Mouse (Mus musculus) hindbrain, embryonic 12.5 days (tissue): ENCODE results near the gene Itga9. TPM values are rescaled to one million over a fixed set of nuclear protein-coding genes. Genes with fewer than 3 reads are reported as not detected.

Experiments used
- ATAC-seq: fragments of 200-750 bp; cut with Nextera tagmentation; 2 replicates; pipeline ENCODE4 v1.8.0; 2017; ENCODE audit warnings: moderate TSS enrichment; ENCODE audit not compliant: low FRiP score
- H3K27ac ChIP-seq: fragments of 300-500 bp; sonication (generic); 2 replicates; pipeline ENCODE4 v1.5.1; 2016; ENCODE audit warnings: mild to moderate bottlenecking
- H3K27me3 ChIP-seq: fragments of 300-500 bp; sonication (generic); 2 replicates; pipeline ENCODE4 v1.6.1; 2016; ENCODE audit warnings: mild to moderate bottlenecking
- H3K36me3 ChIP-seq: fragments of 300-500 bp; sonication (generic); 2 replicates; pipeline ENCODE4 v1.6.1; 2016; ENCODE audit warnings: mild to moderate bottlenecking
- H3K4me1 ChIP-seq: fragments of 300-500 bp; sonication (generic); 2 replicates; pipeline ENCODE4 v1.6.1; 2016
- H3K4me2 ChIP-seq: fragments of 300-500 bp; sonication (generic); replicated peaks from 2 replicates; pipeline ENCODE4 v1.6.1; 2016; ENCODE audit warnings: mild to moderate bottlenecking
- H3K4me3 ChIP-seq: fragments of 300-500 bp; sonication (generic); 2 replicates; pipeline ENCODE4 v1.5.1; 2016; ENCODE audit warnings: mild to moderate bottlenecking
- H3K9ac ChIP-seq: fragments of 300-500 bp; sonication (generic); 2 replicates; pipeline ENCODE4 v1.6.1; 2016; ENCODE audit warnings: mild to moderate bottlenecking, moderate library complexity
- H3K9me3 ChIP-seq: fragments of 300-500 bp; sonication (generic); replicated peaks from 2 replicates; pipeline ENCODE4 v1.6.1; 2016; ENCODE audit warnings: mild to moderate bottlenecking
- WGBS: fragments of 180-500 bp; shearing (Covaris S2); methylation state at CpG from one replicate; pipeline ENCODE4 v1.1.7; 2016; 5-methylcytosine and 5-hydroxymethylcytosine counted together
- polyA plus RNA-seq: library from polyadenylated mRNA; unstranded; fragments of >200 nt; fragmentation: Nextera tagmentation; extraction: Ambion mirVana; gene quantifications from 2 replicates; pipeline ENCODE4 v1.2.1, GENCODE M21; 2016

Itga9 gene
- polyA plus RNA-seq, 1 experiment from 2014 or later, result 12.4 TPM

GRCm38 (mm10) chr9:118768596-118768995 lies 162.1 kb downstream of the Itga9 start:
- Histone ChIP-seq H3K36me3 (no peaks in the 10 kb centered on the region), H3K27ac (no peak overlapping the region), H3K9me3 (no peaks in the 10 kb centered on the region), H3K27me3 (no peaks in the 10 kb centered on the region), H3K4me3 (no peak overlapping the region), H3K4me1 (peaks cover 11% of the 10 kb centered on the region), H3K9ac (no peak overlapping the region), H3K4me2 (no peak overlapping the region)
- 42% methylated on average over 4 of the region's 4 CpGs for WGBS
- no peak for ATAC-seq

GRCm38 (mm10) chr9:118770366-118770765 lies 163.9 kb downstream of the Itga9 start:
- H3K9ac ChIP-seq, result no peak overlapping the region
- H3K36me3 ChIP-seq, result no peaks in the 10 kb centered on the region
- peaks cover 4% of the 10 kb centered on the region for H3K4me1 ChIP-seq
- no peak for ATAC-seq
- H3K27ac ChIP-seq, result no peak overlapping the region
- H3K4me3 ChIP-seq, result no peak overlapping the region
- H3K4me2 ChIP-seq, result no peak overlapping the region
- 81% methylated on average over 4 of the region's 4 CpGs for WGBS
- no peaks in the 10 kb centered on the region for H3K27me3 ChIP-seq
- no peaks in the 10 kb centered on the region for H3K9me3 ChIP-seq

GRCm38 (mm10) chr9:118774676-118775075 lies 168.2 kb downstream of the Itga9 start:
- Histone ChIP-seq H3K4me3 (no peak overlapping the region), H3K4me1 (peaks cover 6% of the 10 kb centered on the region; the same call in 1 of the 2 replicates), H3K4me2 (no peak overlapping the region), H3K27ac (no peak overlapping the region), H3K27me3 (no peaks in the 10 kb centered on the region), H3K9ac (no peak overlapping the region), H3K9me3 (no peaks in the 10 kb centered on the region), H3K36me3 (no peaks in the 10 kb centered on the region)
- WGBS, result 62% methylated on average over 6 of the region's 6 CpGs
- ATAC-seq, result no peak

GRCm38 (mm10) chr9:118776880-118777438 lies 170.5 kb downstream of the Itga9 start:
- H3K4me1 ChIP-seq, result peaks cover 6% of the 10 kb centered on the region; the same call in 1 of the 2 replicates
- no peak overlapping the region for H3K27ac ChIP-seq
- no peaks in the 10 kb centered on the region for H3K36me3 ChIP-seq
- no peaks in the 10 kb centered on the region for H3K9me3 ChIP-seq
- no peak overlapping the region for H3K4me2 ChIP-seq
- H3K27me3 ChIP-seq, result no peaks in the 10 kb centered on the region
- no peak for ATAC-seq
- H3K9ac ChIP-seq, result no peak overlapping the region
- 94% methylated on average over 2 of the region's 2 CpGs for WGBS
- H3K4me3 ChIP-seq, result no peak overlapping the region

- Histone ChIP-seq H3K4me3 (no peak overlapping the region), H3K36me3 (no peaks in the 10 kb centered on the region), H3K4me2 (no peak overlapping the region), H3K9ac (no peak overlapping the region), H3K27me3 (no peaks in the 10 kb centered on the region), H3K4me1 (peaks cover 6% of the 10 kb centered on the region; the same call in 1 of the 2 replicates), H3K27ac (no peak overlapping the region), H3K9me3 (no peaks in the 10 kb centered on the region)
- no peak for ATAC-seq
- 54% methylated on average over 2 of the region's 2 CpGs for WGBS
These were observed 172.1 kb downstream of the Itga9 start for GRCm38 (mm10) chr9:118778596-118778995.

- Histone ChIP-seq H3K36me3 (no peaks in the 10 kb centered on the region), H3K4me2 (no peak overlapping the region), H3K4me3 (no peak overlapping the region), H3K9me3 (no peaks in the 10 kb centered on the region), H3K9ac (no peak overlapping the region), H3K27ac (0 out of 2 replicates have a peak overlapping the region, but pooled peaks have one; percentile 18), H3K27me3 (no peaks in the 10 kb centered on the region), H3K4me1 (no peaks in the 10 kb centered on the region; the same call in 1 of the 2 replicates)
- 59% methylated on average over 4 of the region's 4 CpGs for WGBS
- ATAC-seq, result no peak
These were observed 178.1 kb downstream of the Itga9 start for GRCm38 (mm10) chr9:118784621-118785020.

- no peaks in the 10 kb centered on the region for H3K36me3 ChIP-seq
- peaks cover under 1% of the 10 kb centered on the region for H3K4me1 ChIP-seq
- WGBS, result 80% methylated on average over 6 of the region's 6 CpGs
- no peak overlapping the region for H3K4me3 ChIP-seq
- H3K9me3 ChIP-seq, result no peaks in the 10 kb centered on the region
- H3K9ac ChIP-seq, result no peak overlapping the region
- H3K27ac ChIP-seq, result no peak overlapping the region
- ATAC-seq, result no peak
- H3K4me2 ChIP-seq, result no peak overlapping the region
- no peaks in the 10 kb centered on the region for H3K27me3 ChIP-seq
These were observed 179.3 kb downstream of the Itga9 start for GRCm38 (mm10) chr9:118785816-118786215.

- 61% methylated on average over 10 of the region's 10 CpGs for WGBS
- Histone ChIP-seq H3K9ac (no peak overlapping the region), H3K27me3 (no peaks in the 10 kb centered on the region), H3K4me2 (no peak overlapping the region), H3K9me3 (no peaks in the 10 kb centered on the region), H3K4me3 (no peak overlapping the region), H3K27ac (no peak overlapping the region), H3K36me3 (no peaks in the 10 kb centered on the region), H3K4me1 (peaks cover 6% of the 10 kb centered on the region)
- ATAC-seq, result no peak
These were observed 182.4 kb downstream of the Itga9 start for GRCm38 (mm10) chr9:118788869-118789281.

GRCm38 (mm10) chr9:118791231-118791630 lies 184.7 kb downstream of the Itga9 start:
- 0 out of 2 replicates have a peak, but pooled peaks have one; percentile 48 for ATAC-seq

GRCm38 (mm10) chr9:118793151-118793785 lies 186.8 kb downstream of the Itga9 start:
- no peaks in the 10 kb centered on the region for H3K27me3 ChIP-seq
- no peak overlapping the region for H3K4me2 ChIP-seq
- 77% methylated on average over 16 of the region's 21 CpGs for WGBS
- no peak for ATAC-seq
- H3K4me1 ChIP-seq, result peaks cover 14% of the 10 kb centered on the region; the same call in 1 of the 2 replicates
- no peaks in the 10 kb centered on the region for H3K36me3 ChIP-seq
- no peak overlapping the region for H3K9ac ChIP-seq
- no peak overlapping the region for H3K27ac ChIP-seq
- no peak overlapping the region for H3K4me3 ChIP-seq
- H3K9me3 ChIP-seq, result no peaks in the 10 kb centered on the region

More at GRCm38 (mm10) chr9:118791231-118791630, 184.7 kb downstream of the Itga9 start:
- Histone ChIP-seq H3K9ac (no peak overlapping the region), H3K9me3 (no peaks in the 10 kb centered on the region), H3K4me1 (peaks cover 14% of the 10 kb centered on the region; the same call in 1 of the 2 replicates), H3K36me3 (no peaks in the 10 kb centered on the region), H3K27ac (no peak overlapping the region), H3K27me3 (no peaks in the 10 kb centered on the region), H3K4me3 (no peak overlapping the region), H3K4me2 (no peak overlapping the region)
- WGBS, result 54% methylated on average over 3 of the region's 3 CpGs

- H3K36me3 ChIP-seq, result no peaks in the 10 kb centered on the region
- peak overlapping the region; percentile 7; the same call in 1 of the 2 replicates for H3K27ac ChIP-seq
- H3K4me2 ChIP-seq, result no peak overlapping the region
- ATAC-seq, result no peak
- H3K4me1 ChIP-seq, result peaks cover 14% of the 10 kb centered on the region; the same call in 1 of the 2 replicates
- WGBS, result 46% methylated on average over 2 of the region's 2 CpGs
- H3K9ac ChIP-seq, result no peak overlapping the region
- H3K9me3 ChIP-seq, result no peaks in the 10 kb centered on the region
- no peaks in the 10 kb centered on the region for H3K27me3 ChIP-seq
- no peak overlapping the region for H3K4me3 ChIP-seq
These were observed 188.2 kb downstream of the Itga9 start for GRCm38 (mm10) chr9:118794668-118795067.

- Histone ChIP-seq H3K4me2 (no peak overlapping the region), H3K9me3 (0 out of 2 replicates have a peak, but pooled peaks cover 3% of the 10 kb centered on the region), H3K27ac (peak overlapping the region; percentile 7; the same call in 1 of the 2 replicates), H3K4me3 (no peak overlapping the region), H3K27me3 (no peaks in the 10 kb centered on the region), H3K36me3 (no peaks in the 10 kb centered on the region), H3K4me1 (peaks cover 14% of the 10 kb centered on the region; the same call in 1 of the 2 replicates), H3K9ac (no peak overlapping the region)
- no peak for ATAC-seq
- WGBS, result 41% methylated on average over 4 of the region's 4 CpGs
These were observed 188.8 kb downstream of the Itga9 start for GRCm38 (mm10) chr9:118795304-118795703.
